Mouse (Mus musculus) common myeloid progenitor, adult 5-6 weeks (primary cell): Measurements from ENCODE around the gene Xpo4. TPM values are rescaled to one million over a fixed set of nuclear protein-coding genes. Genes with fewer than 3 reads are reported as not detected.
A peak's percentile ranks its signal among the peaks of the same experiment; 100 is the strongest.
"Not testable (repeated sequence)": the region's sequence is repeated elsewhere in the genome, so short reads cannot be mapped to it uniquely, and the experiment has no call there.

Source experiments
- ATAC-seq: replicated peaks from 2 replicates; pipeline ENCODE4 v1.8.0; 2016; ENCODE audit warnings: low read depth, mild to moderate bottlenecking, moderate TSS enrichment, inconsistent platforms; ENCODE audit not compliant: poor library complexity, severe bottlenecking
- total RNA-seq: library from RNA; stranded (forward); fragments of 200-1000, 187-1606 nt; gene quantifications from 2 replicates; pipeline ENCODE4 v1.2.3, GENCODE M21; 2017

Xpo4 gene
- total RNA-seq, 1 experiment from 2014 or later, result 54.8 TPM

DNA sequence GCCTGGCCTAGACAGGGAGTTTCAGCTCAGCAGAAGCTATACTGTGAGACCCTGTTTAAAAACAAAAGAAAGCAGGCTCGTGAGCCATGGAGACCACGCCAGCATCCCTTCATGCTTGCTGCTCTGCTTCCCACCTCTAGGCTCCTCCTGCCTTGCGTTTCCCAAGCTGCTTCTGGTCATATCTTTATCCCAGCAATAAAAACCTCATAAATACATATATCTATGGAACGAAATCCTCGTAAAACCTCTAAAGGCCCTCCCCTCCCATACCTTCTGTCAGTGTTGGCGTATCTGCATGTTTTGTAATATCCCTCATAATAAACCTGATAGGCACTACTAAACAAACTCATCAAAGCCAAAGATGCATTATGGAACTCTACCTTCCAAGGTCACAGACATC, 21.4 kb upstream of the Xpo4 start:
- no peak for ATAC-seq

- peak; percentile 88 for ATAC-seq
Measured at GRCm38 (mm10) chr14:57684579-57684978, 19.3 kb upstream of the Xpo4 start.

DNA sequence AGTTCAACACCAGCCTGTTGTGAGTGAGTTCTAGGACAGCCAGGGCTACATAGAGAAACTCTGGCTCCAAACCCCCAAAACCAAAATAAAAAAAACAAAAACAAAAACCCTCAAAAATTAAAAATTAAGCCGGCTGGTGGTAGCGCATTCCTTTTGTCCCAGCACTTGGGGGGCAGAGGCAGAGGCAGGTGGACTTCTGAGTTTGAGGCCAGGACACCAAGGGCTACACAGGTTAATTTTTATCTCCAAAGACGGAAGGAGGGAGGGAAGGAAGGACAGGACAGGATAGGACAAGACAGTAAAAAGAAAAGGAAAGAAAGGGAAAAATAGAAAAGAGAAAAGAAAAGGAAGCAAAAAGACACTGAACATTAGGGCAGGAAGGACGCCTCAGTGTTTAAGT, 17.5 kb upstream of the Xpo4 start:
- no peak for ATAC-seq

DNA sequence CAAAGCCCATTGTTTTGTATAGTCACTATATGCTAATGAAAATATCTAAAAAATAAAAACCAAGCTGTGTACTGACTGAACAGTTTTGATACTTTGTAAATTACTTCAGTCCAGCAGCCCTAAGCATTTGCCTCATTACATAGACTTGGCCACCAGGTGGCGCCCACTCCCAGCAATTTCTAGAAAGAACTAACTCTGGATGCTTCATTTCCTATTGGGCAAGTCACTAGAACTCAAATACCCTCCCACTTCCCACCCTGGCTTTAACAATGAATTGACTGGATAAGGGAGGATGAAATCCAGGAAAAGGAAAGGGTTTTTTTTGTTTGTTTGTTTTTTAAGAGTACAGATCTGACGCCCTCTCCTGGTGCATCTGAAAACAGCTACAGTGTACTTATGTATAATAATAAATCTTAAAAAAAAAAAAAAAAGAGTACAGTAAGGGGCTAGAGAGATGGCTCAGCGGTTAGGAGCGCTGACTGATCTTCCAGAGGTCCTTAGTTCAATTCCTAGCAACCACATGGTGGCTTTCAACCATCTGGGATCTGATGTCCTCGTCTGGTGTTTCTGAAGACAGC, 14.8 kb upstream of the Xpo4 start:
- peak; percentile 88 for ATAC-seq

- ATAC-seq, result no peak
Measured at GRCm38 (mm10) chr14:57679523-57679922, 14.3 kb upstream of the Xpo4 start.

DNA sequence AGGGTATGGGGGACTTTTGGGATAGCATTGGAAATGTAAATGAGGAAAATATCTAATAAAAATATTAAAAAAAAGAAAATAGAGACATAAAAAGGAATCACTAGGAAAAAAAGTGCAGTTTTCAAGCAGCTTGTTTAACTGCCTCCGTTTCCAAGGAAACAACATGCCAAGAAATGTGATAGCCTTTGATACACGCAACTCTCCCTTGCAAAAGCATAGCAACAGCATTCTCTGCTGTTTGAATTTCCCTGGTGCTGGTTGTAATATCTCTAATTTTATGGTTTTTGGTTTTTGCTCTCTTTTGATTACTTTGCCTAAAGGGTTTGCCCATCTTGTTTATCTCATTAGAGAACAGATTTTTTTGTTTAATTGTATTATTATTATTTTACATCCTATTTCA, 10.3 kb upstream of the Xpo4 start:
- ATAC-seq, result no peak

GRCm38 (mm10) chr14:57665628-57665950, 359 bp upstream of the Xpo4 start:
- ATAC-seq, result no peak

- ATAC-seq, result peak; percentile 55
Measured at GRCm38 (mm10) chr14:57664311-57664821, 864 bp downstream of the Xpo4 start.

- no peak for ATAC-seq
Measured at GRCm38 (mm10) chr14:57663630-57664029, 1.6 kb downstream of the Xpo4 start.

DNA sequence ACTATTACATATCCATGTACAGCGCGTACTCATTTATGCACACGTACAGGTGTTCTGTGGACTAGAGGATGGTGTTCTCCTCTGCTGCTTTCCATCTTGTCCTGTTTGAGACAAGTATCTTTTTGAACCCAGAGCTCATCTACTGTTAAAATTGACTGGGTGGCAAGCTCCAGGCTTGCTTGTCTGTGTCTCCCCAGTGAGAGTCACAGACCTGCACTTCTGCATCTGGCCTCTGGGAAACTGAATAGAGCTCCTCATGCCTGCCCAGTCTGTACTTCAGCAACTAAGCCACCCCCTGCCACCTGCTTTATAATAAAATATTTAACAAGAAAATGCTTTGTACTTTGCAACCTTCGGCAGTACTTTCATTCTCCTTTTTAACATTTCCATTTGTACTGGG, 6.9 kb downstream of the Xpo4 start:
- ATAC-seq, result peak; percentile 77

DNA sequence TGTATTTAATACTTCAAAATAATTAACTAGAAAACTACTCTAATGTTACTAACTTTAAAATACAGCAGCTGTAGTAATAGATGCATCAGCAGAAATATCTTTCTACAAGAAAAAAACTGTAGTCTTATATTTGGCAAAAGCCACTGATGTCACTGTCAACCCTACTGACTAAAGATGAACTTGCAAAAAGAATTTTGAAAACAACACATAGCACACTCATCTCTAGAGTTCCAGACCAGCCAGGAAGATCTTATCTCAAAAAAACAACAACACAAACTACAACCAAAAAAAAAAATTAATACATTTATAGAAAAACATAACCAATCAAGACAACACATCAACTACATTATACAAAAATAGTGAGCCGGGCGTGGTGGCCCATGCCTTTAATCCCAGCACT, 7.7 kb downstream of the Xpo4 start:
- no peak for ATAC-seq

- ATAC-seq, result not testable (repeated sequence)
Measured at GRCm38 (mm10) chr14:57656519-57656918, 8.7 kb downstream of the Xpo4 start.

- no peak for ATAC-seq
Measured at GRCm38 (mm10) chr14:57649501-57649900, 15.7 kb downstream of the Xpo4 start.

GRCm38 (mm10) chr14:57646155-57646554, 19.1 kb downstream of the Xpo4 start:
- ATAC-seq, result no peak

GRCm38 (mm10) chr14:57639153-57639552, 26.1 kb downstream of the Xpo4 start:
- ATAC-seq, result no peak

GRCm38 (mm10) chr14:57634141-57634540, 31.1 kb downstream of the Xpo4 start:
- no peak for ATAC-seq

DNA sequence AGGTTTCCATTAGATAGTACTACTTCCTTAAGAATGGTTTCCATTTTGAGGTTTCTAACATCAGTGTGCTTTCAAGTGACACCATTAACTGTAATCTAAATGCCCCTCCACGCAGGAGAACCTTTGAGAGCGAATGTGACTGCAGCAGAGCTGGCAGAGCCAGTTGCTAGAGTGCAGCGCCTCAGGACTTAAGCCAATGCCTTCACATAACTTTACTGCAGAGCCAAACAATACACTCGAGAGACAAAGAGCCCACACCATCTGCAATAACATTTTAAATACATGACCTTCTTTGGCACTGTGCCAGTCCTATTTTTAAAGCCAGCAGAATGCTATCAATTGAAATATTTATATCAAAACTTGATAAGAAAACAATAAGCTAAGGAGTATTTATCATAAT, 35.6 kb downstream of the Xpo4 start:
- ATAC-seq, result no peak

DNA sequence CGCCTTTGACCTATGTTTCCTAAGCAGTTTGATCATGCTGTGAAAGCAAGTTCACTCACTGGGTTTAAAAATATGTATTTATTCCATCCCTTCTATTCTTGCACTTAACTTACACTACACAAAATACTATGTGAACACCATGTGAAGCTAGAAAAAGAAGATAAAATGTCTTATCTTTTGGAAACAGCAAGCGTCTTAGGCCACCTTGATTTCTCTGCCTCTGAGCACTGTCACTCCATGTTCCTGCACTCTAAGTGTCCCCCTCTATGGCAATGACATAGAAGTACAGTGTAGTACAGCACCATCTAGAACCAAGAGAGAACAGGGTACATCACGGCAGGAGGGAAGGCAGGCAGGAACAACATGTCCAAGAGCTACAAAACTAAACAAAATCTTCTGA, 42.3 kb downstream of the Xpo4 start:
- no peak for ATAC-seq

GRCm38 (mm10) chr14:57621699-57622098, 43.5 kb downstream of the Xpo4 start:
- no peak for ATAC-seq

DNA sequence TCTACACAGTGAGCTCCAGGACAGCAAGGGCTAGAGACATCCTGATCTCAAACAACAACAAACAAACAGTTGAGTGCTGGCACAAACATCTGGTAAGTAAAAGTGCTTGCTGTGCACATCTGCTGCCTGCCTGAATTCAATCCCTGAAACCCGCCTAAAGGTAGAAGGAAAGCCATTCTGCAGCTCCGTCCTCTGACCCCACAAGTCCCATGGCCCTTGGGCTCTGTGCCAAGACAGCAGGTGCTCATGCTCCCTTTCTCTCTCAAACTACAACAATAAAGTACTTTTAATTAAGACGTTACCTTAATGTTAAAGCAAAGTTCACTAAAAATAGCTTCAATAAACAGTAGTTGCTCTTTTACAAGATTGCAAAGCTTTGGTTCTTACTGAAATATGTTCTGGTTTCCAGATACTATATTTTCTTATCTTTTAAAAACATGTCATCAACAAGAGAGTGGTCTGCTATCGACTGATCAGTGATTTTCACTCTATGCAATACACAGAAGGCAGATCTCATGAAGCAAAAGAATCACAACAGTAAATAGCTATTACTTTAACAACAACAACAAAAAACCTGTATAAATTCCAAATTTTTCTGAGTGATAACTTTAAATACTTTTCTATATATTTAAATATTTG, 44.5 kb downstream of the Xpo4 start:
- no peak for ATAC-seq

DNA sequence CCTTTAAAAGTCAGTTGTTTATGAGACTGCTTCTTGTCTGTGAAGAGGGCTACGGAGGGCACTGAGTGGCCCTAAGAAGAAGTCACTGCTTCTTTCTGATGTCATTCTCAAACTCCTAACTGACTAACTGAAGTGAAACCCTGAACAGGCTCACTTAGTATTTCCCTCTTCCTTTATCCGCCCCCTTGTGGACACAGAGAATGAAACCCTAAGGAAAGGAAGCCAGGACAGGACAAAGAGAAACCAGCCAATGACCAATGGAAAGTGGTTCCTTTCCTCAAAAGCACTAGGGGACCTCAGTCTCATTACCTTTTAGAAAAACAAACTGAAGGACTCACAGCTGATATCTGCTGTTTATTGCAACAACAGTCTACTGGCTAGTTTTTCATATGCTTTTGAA, 45.7 kb downstream of the Xpo4 start:
- ATAC-seq, result peak; percentile 89

- no peak for ATAC-seq
Measured at GRCm38 (mm10) chr14:57617675-57618074, 47.6 kb downstream of the Xpo4 start.
